Mouse (Mus musculus): ENCODE measurements around the gene Hnrnpab.

DNA sequence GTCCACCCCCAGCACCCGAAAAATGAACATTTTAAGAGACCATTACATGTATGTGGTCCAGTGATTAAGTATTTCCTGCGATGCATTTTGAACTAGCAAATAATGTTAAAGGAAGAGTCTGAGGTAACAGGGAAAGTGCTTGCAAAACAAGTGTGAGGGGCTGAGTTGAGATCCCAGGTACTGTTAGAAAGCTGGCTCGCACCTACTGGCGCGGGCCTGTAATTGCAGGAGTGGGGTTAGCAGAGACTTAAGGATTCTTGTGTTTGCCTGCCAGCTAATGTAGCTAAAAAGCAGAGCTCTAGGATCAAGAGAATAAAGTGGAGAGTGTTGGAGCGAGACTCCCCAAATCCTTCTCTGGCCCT, 29.7 kb upstream of the Hnrnpab start:
- TF ChIP-seq CTCF (conservative IDR thresholded peaks at IDR 0.05; ENCODE audit: insufficient read depth, insufficient read length, low read depth, low read length) (peak; percentile 65), POLR2A (IDR thresholded peaks at IDR 0.05; ENCODE audit: low read depth, low read length) (no peak)
